Mouse (Mus musculus): ENCODE results near the gene Rabgap1l.

The Rabgap1l gene

GRCm38 (mm10) chr1:160596252-160596947, 196.6 kb downstream of the Rabgap1l start:
- no peak for DNase-seq (ENCODE audit: low spot score)

- DNase-seq (ENCODE audit: low spot score), result no peak
Observed at GRCm38 (mm10) chr1:160594576-160594975, 198.4 kb downstream of the Rabgap1l start.

- no peak for DNase-seq (ENCODE audit: low spot score)
Observed at GRCm38 (mm10) chr1:160594066-160594465, 198.9 kb downstream of the Rabgap1l start.

GRCm38 (mm10) chr1:160588911-160589590, 204.0 kb downstream of the Rabgap1l start:
- DNase-seq (ENCODE audit: low spot score), result no peak

- DNase-seq (ENCODE audit: low spot score), result no peak
Observed at GRCm38 (mm10) chr1:160579309-160580233, 213.4 kb downstream of the Rabgap1l start.

GRCm38 (mm10) chr1:160576124-160576523, 216.9 kb downstream of the Rabgap1l start:
- DNase-seq (ENCODE audit: low spot score), result no peak

GRCm38 (mm10) chr1:160574039-160574438, 219.0 kb downstream of the Rabgap1l start:
- no peak for DNase-seq (ENCODE audit: low spot score)

GRCm38 (mm10) chr1:160566458-160566857, 226.6 kb downstream of the Rabgap1l start:
- no peak for DNase-seq (ENCODE audit: low spot score)

- no peak for DNase-seq (ENCODE audit: low spot score)
Observed at GRCm38 (mm10) chr1:160561381-160561780, 231.6 kb downstream of the Rabgap1l start.

- DNase-seq (ENCODE audit: low spot score), result no peak
Observed at GRCm38 (mm10) chr1:160550636-160551035, 242.4 kb downstream of the Rabgap1l start.

- no peak for DNase-seq (ENCODE audit: low spot score)
Observed at GRCm38 (mm10) chr1:160547934-160548876, 244.8 kb downstream of the Rabgap1l start.

GRCm38 (mm10) chr1:160535649-160536048, 257.4 kb downstream of the Rabgap1l start:
- no peak for DNase-seq (ENCODE audit: low spot score)

- no peak for DNase-seq (ENCODE audit: low spot score)
Observed at GRCm38 (mm10) chr1:160534571-160535335, 258.3 kb downstream of the Rabgap1l start.

- DNase-seq (ENCODE audit: low spot score), result no peak
Observed at GRCm38 (mm10) chr1:160533209-160533820, 259.7 kb downstream of the Rabgap1l start.

GRCm38 (mm10) chr1:160531402-160531801, 261.6 kb downstream of the Rabgap1l start:
- peak; percentile 74 for DNase-seq (ENCODE audit: low spot score)

GRCm38 (mm10) chr1:160521918-160522317, 271.1 kb downstream of the Rabgap1l start:
- no peak for DNase-seq (ENCODE audit: low spot score)

GRCm38 (mm10) chr1:160520665-160521064, 272.3 kb downstream of the Rabgap1l start:
- DNase-seq (ENCODE audit: low spot score), result no peak

GRCm38 (mm10) chr1:160519896-160520465, 273.0 kb downstream of the Rabgap1l start:
- DNase-seq (ENCODE audit: low spot score), result no peak

GRCm38 (mm10) chr1:160518552-160518951, 274.5 kb downstream of the Rabgap1l start:
- DNase-seq (ENCODE audit: low spot score), result no peak

- DNase-seq (ENCODE audit: low spot score), result no peak
Observed at GRCm38 (mm10) chr1:160507766-160508165, 285.2 kb downstream of the Rabgap1l start.
